Mouse (Mus musculus) G1E (cell line): ENCODE measurements around the gene Adk. TPM values are rescaled to one million over a fixed set of nuclear protein-coding genes. Genes with fewer than 3 reads are reported as not detected.
A peak's percentile ranks its signal among the peaks of the same experiment; 100 is the strongest.

Source experiments
- ATAC-seq: 2 replicates; pipeline ENCODE4 v1.8.0; 2016; ENCODE audit warnings: mild to moderate bottlenecking; ENCODE audit not compliant: insufficient number of reproducible peaks, poor library complexity, low FRiP score, severe bottlenecking; ENCODE audit errors: extremely low read depth
- DNase-seq: peaks from one replicate; pipeline ENCODE4 v3.0.0; 2012; ENCODE audit warnings: low spot score
- H3K27me3 ChIP-seq: 2 replicates; pipeline ENCODE4 v1.6.1; 2012; ENCODE audit warnings: mild to moderate bottlenecking, low read length, inconsistent platforms; ENCODE audit not compliant: insufficient read depth
- H3K36me3 ChIP-seq: replicated peaks from 2 replicates; pipeline ENCODE3; 2012; ENCODE audit warnings: mild to moderate bottlenecking, inconsistent platforms
- H3K4me1 ChIP-seq: 2 replicates; pipeline ENCODE4 v1.6.1; 2012; ENCODE audit warnings: low read depth, low read length, inconsistent platforms, mixed read lengths; ENCODE audit not compliant: insufficient read depth
- H3K4me3 ChIP-seq: 2 replicates; pipeline ENCODE4 v1.5.1; 2012; ENCODE audit warnings: low read depth, mild to moderate bottlenecking, inconsistent platforms, low read length, moderate library complexity, mixed read lengths
- H3K9me3 ChIP-seq: replicated peaks from 2 replicates; pipeline ENCODE4 v1.6.1; 2012; ENCODE audit warnings: inconsistent platforms
- CTCF ChIP-seq: IDR thresholded peaks from 2 replicates; pipeline ENCODE4 v1.5.1; 2012; ENCODE audit warnings: low read depth, low read length, inconsistent platforms, mixed read lengths
- GATA1 ChIP-seq: IDR thresholded peaks from 2 replicates; pipeline ENCODE4 v1.6.1; 2012; ENCODE audit warnings: borderline replicate concordance, low read length, inconsistent platforms, mixed read lengths
- GATA2 ChIP-seq: IDR thresholded peaks from 2 replicates; pipeline ENCODE4 v1.6.1; 2012; ENCODE audit warnings: low read depth, low read length, inconsistent platforms, borderline replicate concordance
- POLR2AphosphoS5 ChIP-seq: IDR thresholded peaks from 2 replicates; pipeline ENCODE4 v1.6.1; 2012; ENCODE audit warnings: low read depth, low read length, inconsistent platforms; ENCODE audit not compliant: insufficient replicate concordance
- TAL1 ChIP-seq: conservative IDR thresholded peaks from 2 replicates; pipeline ENCODE4 v1.6.1; 2012; ENCODE audit warnings: low read depth, low read length, inconsistent platforms, mixed read lengths
- polyA plus RNA-seq: library from polyadenylated mRNA; stranded (reverse); fragments of >175 nt; gene quantifications from 2 replicates; pipeline ENCODE4 v1.2.3, GENCODE M21; 2012
- total RNA-seq, 2 experiments: library from RNA; stranded (forward) in 1 of 2; stranded (reverse) in 1 of 2; fragments of 200-1000 nt in 1 of 2; fragments of >200 nt in 1 of 2; fragmentation: Nextera tagmentation in 1 of 2; gene quantifications; 2 replicates each; pipeline ENCODE4 v1.2.3; 2014 to 2017

Gene Adk
- total and polyA plus RNA-seq, 3 experiments = 20.8 to 547 (median 489) TPM

- no peak for TF ChIP-seq CTCF
- TF ChIP-seq GATA1 = no peak
- no peak for TF ChIP-seq GATA2
- TF ChIP-seq POLR2AphosphoS5 = no peak
- no peak for TF ChIP-seq TAL1
- Histone ChIP-seq H3K36me3 (peaks cover 38% of the 10 kb centered on the region), H3K4me3 (no peak overlapping the region), H3K9me3 (peaks cover 2% of the 10 kb centered on the region; the same call in 1 of the 2 replicates), H3K4me1 (peaks cover 9% of the 10 kb centered on the region), H3K27me3 (no peaks in the 10 kb centered on the region)
- ATAC-seq = no peak
- no peak for DNase-seq
Measured at GRCm38 (mm10) chr14:21047840-21048239, 4.5 kb upstream of the Adk start.

GRCm38 (mm10) chr14:21048879-21049278 is 3.5 kb upstream of the Adk start:
- H3K36me3 ChIP-seq = peaks cover 31% of the 10 kb centered on the region
- no peak overlapping the region for H3K4me3 ChIP-seq
- TF ChIP-seq CTCF (peak; percentile 51; the same call in 1 of the 2 replicates), GATA1 (no peak)
- H3K9me3 ChIP-seq = peaks cover 2% of the 10 kb centered on the region; the same call in 1 of the 2 replicates
- DNase-seq = no peak
- H3K27me3 ChIP-seq = no peaks in the 10 kb centered on the region
- H3K4me1 ChIP-seq = peaks cover 13% of the 10 kb centered on the region
- no peak for ATAC-seq

- H3K4me1 ChIP-seq = peaks cover 25% of the 10 kb centered on the region
- H3K9me3 ChIP-seq = peaks cover 2% of the 10 kb centered on the region; the same call in 1 of the 2 replicates
- ATAC-seq (no peak), DNase-seq (no peak)
- H3K4me3 ChIP-seq = peak overlapping the region; percentile 100; the same call in 1 of the 2 replicates
- H3K36me3 ChIP-seq = peaks cover 32% of the 10 kb centered on the region
- no peaks in the 10 kb centered on the region for H3K27me3 ChIP-seq
- TF ChIP-seq CTCF (peak; percentile 53), GATA2 (no peak), GATA1 (no peak)
Measured at GRCm38 (mm10) chr14:21050734-21051133, 1.6 kb upstream of the Adk start.

DNA sequence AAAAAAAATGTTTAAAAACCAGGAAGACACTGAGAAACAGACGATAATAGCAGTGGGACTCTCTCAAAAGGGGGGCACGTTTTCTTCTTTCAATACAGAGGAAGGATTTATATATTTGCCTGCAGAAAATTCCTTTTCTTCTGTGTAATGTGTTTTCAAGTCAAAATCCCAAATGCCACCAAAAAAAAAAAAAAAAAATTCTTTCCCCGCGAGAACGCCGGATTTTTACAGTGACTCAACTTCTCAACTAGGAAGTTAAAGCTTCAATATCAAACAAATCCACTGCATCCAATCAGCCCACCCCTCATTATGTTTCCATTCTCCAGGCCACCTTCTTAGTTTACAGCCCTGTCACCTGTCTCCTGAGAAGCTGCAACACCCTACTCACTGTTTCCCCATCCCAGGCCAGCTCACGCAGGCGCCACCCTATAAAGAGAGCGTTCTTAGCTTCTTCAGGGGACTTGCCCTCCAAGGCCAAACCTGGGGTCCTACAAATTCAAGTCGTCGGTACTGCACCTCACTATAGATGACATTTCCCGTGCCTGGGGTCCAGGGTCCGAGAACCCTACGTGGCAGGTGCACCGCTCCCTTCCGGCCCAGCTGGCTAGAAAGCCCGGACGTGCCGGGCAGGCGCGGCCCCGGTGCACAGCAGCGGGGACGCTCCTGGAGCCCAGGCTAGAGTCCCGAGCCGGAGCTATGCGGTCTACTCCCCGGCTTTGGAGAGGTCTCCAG is 828 bp upstream of the Adk start:
- no peak for ATAC-seq
- peak overlapping the region; percentile 100 for H3K4me3 ChIP-seq

DNA sequence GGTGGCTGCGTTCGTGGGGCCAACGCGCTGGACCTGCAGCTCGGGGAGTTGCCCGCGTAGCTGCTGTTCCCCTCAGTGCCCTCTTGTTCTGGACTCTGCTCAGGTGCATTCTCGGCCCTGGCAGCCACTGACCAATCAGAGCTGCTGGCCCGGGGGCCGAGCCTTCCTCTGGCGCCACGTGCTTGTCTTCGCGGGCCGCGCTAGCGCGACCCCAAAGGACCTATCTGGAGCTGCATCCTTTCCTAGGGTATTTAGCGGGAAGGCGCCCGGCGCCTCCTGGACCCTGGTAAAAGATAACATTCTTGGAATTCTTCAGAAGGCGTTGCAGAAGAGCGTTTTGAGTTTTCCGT is 382 bp downstream of the Adk start:
- no peak for TF ChIP-seq GATA1
- no peak for TF ChIP-seq GATA2
- TF ChIP-seq TAL1 = no peak
- no peak for TF ChIP-seq CTCF
- TF ChIP-seq POLR2AphosphoS5 = no peak
- H3K4me1 ChIP-seq = peaks cover 41% of the 10 kb centered on the region
- H3K4me3 ChIP-seq = peak overlapping the region; percentile 100
- H3K27me3 ChIP-seq = no peaks in the 10 kb centered on the region
- no peak for ATAC-seq
- peaks cover 40% of the 10 kb centered on the region for H3K36me3 ChIP-seq
- peaks cover 2% of the 10 kb centered on the region; the same call in 1 of the 2 replicates for H3K9me3 ChIP-seq
- DNase-seq = peak; percentile 32

More for the DNA sequence above, 828 bp upstream of the Adk start:
- TF ChIP-seq GATA2 = no peak
- H3K9me3 ChIP-seq = peaks cover 2% of the 10 kb centered on the region; the same call in 1 of the 2 replicates
- peaks cover 34% of the 10 kb centered on the region for H3K36me3 ChIP-seq
- no peak for DNase-seq
- peaks cover 31% of the 10 kb centered on the region for H3K4me1 ChIP-seq
- H3K27me3 ChIP-seq = no peaks in the 10 kb centered on the region

- Histone ChIP-seq H3K27me3 (no peaks in the 10 kb centered on the region), H3K4me3 (peak overlapping the region; percentile 100), H3K36me3 (peaks cover 38% of the 10 kb centered on the region), H3K4me1 (peaks cover 39% of the 10 kb centered on the region), H3K9me3 (peaks cover 2% of the 10 kb centered on the region; the same call in 1 of the 2 replicates)
- ATAC-seq (no peak), DNase-seq (no peak)
- TF ChIP-seq POLR2AphosphoS5 (no peak), CTCF (no peak), GATA1 (no peak), GATA2 (no peak), TAL1 (no peak)
Measured at GRCm38 (mm10) chr14:21053151-21053550, 777 bp downstream of the Adk start.

DNA sequence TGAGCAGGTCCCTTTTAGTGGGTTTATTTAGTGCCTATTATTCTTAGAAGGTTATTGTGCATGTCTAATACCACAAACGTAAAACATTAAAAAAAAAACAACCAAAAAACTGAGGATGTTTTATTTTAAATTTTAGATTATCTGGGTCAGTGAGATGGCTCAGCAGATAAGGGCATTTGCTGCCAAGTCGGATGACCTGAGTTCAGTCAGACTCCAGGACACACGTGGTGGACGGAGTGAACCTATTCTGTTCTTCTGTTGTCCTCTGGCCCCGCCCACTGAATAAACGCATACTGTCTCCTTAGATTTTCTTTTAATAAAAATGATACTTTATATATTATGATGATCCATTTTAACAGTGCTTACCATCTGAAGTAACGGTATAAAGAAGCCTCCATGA is 1.2 kb downstream of the Adk start:
- ATAC-seq (no peak), DNase-seq (no peak)
- Histone ChIP-seq H3K9me3 (peaks cover 2% of the 10 kb centered on the region; the same call in 1 of the 2 replicates), H3K36me3 (peaks cover 38% of the 10 kb centered on the region), H3K27me3 (no peaks in the 10 kb centered on the region), H3K4me1 (peaks cover 41% of the 10 kb centered on the region), H3K4me3 (peak overlapping the region; percentile 100; the same call in 1 of the 2 replicates)
- no peak for TF ChIP-seq CTCF
- TF ChIP-seq POLR2AphosphoS5 = no peak
- TF ChIP-seq TAL1 = no peak
- TF ChIP-seq GATA2 = no peak
- no peak for TF ChIP-seq GATA1
